Mouse (Mus musculus): ENCODE measurements around the gene Usp10.

The Usp10 gene

GRCm38 (mm10) chr8:119914161-119914560 is 4.0 kb downstream of the Usp10 start:
- ATAC-seq (ENCODE audit: insufficient number of reproducible peaks, low FRiP score, low TSS enrichment) = no peak

DNA sequence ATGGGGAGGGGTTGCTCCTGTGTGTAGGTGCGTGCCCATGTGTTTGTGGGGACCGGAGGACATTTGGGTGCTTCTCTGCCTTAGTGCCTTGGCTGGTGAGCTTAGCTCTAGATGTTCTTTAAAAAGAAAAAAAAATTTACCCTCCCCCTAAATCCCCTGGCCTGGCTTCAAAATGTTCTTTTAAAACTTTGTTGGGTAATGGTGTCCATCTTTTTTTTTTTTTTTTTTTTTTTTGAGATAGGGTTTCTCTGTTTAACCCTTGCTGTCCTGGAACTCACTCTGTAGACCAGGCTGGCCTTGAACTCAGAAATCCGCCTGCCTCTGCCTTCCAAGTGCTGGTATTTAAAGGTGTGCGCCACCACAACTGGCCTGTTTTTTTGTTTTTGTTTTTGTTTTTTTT is 5.1 kb downstream of the Usp10 start:
- no peak for ATAC-seq (ENCODE audit: insufficient number of reproducible peaks, low FRiP score, low TSS enrichment)

DNA sequence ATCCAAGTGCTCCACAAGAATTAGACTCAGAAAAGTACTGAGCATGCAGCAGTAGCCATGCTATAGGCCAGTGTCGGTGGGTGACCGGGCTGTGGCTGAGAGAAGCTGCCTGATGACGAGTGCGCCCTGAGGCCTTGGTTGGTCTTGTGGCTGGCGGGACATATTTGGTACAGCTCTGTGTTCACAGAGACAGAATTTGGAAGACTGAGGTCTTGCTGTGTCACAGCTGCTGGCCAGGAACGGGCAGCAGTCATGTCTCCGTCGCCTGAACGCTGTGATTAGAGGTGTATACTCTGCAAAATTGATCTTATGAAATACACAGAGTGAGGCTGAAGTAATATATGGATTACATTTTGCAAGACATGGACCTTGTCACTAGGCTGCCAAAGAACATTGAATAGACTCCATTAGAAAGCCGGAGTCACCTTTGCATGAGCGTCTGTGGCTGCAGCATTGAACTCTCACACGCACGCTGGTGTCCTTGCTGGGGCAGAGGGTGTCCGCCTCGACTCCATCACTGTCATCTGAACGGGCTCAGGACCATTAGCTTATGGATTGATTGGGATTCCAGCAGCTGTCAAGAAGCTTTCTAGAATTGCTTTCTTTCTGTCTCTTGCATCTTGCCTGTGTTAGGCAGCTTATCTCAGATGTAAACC is 6.2 kb downstream of the Usp10 start:
- no peak for ATAC-seq (ENCODE audit: insufficient number of reproducible peaks, low FRiP score, low TSS enrichment)

GRCm38 (mm10) chr8:119917415-119917814 is 7.3 kb downstream of the Usp10 start:
- ATAC-seq (ENCODE audit: insufficient number of reproducible peaks, low FRiP score, low TSS enrichment) = no peak

- no peak for ATAC-seq (ENCODE audit: insufficient number of reproducible peaks, low FRiP score, low TSS enrichment)
Observed at GRCm38 (mm10) chr8:119918155-119918567, 8.0 kb downstream of the Usp10 start.

- no peak for ATAC-seq (ENCODE audit: insufficient number of reproducible peaks, low FRiP score, low TSS enrichment)
Observed at GRCm38 (mm10) chr8:119923259-119923658, 13.1 kb downstream of the Usp10 start.

GRCm38 (mm10) chr8:119925428-119925827 is 15.3 kb downstream of the Usp10 start:
- ATAC-seq (ENCODE audit: insufficient number of reproducible peaks, low FRiP score, low TSS enrichment) = no peak

DNA sequence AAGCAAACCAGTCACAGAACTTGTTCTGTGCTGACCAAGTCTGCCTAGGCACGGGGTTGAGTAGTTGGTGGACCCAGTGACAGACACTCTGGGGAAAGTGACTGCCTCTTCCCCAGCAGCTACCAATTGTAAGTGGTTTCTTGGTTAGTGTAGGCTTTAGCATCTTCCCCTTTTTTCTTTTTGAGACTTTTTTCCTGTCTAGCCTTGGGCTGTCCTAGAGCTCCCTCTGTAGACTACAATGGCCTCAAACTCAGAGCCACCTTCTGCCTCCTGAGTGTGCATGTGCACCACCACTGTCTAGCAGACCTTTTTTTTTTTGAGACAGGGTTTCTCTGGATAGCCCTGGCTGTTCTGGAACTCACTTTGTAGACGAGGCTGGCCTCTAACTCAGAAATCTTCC is 16.3 kb downstream of the Usp10 start:
- no peak for ATAC-seq (ENCODE audit: insufficient number of reproducible peaks, low FRiP score, low TSS enrichment)

GRCm38 (mm10) chr8:119927422-119928092 is 17.4 kb downstream of the Usp10 start:
- peak; percentile 62; the same call in 1 of the 2 replicates for ATAC-seq (ENCODE audit: insufficient number of reproducible peaks, low FRiP score, low TSS enrichment)

DNA sequence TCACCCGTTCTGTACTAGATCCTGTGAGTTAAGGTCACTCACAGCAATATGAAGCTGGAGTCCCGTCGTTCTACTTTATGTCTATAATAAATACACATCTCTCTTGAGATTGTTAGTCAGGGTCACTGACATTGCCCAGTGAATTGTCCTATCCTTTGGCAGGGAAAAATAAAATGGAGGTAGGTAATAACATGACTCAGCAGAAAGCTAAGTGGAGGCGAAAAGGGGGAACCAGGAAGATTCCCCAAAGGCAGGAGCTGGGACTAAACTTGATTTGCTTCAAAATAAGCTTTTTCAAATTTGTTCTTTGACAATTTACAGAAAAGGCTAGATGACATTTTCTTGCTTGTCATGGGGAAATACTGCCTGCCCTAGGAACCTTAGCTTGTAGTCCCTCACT is 21.2 kb downstream of the Usp10 start:
- no peak for ATAC-seq (ENCODE audit: insufficient number of reproducible peaks, low FRiP score, low TSS enrichment)

DNA sequence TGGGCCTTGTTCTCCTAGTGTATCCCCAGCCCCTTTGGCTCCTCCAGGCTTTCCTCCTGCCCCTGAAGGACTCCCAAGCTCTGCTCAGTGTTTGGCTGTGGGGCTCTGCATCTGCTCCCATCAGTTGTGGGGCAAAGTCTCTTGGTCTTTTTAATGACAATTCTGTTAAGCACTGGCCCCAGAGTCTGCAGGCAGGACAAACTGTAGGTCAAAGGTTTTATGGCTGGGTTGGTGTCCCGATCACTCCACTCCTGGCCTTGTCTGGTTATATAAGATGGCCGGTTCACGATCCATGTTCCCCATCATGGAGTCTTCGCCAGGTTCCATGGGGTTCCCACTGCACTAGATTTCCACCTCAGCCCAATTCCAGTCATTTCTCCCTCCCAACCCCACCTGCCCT is 23.5 kb downstream of the Usp10 start:
- no peak for ATAC-seq (ENCODE audit: insufficient number of reproducible peaks, low FRiP score, low TSS enrichment)

- ATAC-seq (ENCODE audit: insufficient number of reproducible peaks, low FRiP score, low TSS enrichment) = no peak
Observed at GRCm38 (mm10) chr8:119935541-119935940, 25.4 kb downstream of the Usp10 start.

GRCm38 (mm10) chr8:119938481-119938880 is 28.3 kb downstream of the Usp10 start:
- no peak for ATAC-seq (ENCODE audit: insufficient number of reproducible peaks, low FRiP score, low TSS enrichment)

DNA sequence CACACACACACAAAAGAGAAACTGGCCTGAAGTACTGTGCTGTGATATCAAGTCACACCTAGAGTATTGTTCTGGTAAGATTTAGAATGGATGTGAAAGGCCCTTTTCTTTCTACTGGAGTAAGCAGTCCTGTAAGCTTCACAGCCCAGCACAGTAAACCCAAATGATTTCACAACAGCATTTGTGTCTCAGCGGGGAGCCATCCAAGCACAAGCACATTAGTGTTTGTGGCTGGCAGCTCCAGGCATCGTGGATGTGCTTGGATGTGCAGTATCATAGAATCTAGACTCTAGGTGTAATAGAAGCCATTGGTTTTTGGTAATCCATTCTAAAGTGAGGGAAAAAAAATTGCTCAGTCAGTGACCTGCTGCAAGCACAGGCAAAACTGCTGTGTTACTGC is 29.2 kb downstream of the Usp10 start:
- ATAC-seq (ENCODE audit: insufficient number of reproducible peaks, low FRiP score, low TSS enrichment) = no peak

GRCm38 (mm10) chr8:119941471-119941870 is 31.3 kb downstream of the Usp10 start:
- ATAC-seq (ENCODE audit: insufficient number of reproducible peaks, low FRiP score, low TSS enrichment) = peak; percentile 34; the same call in 1 of the 2 replicates

DNA sequence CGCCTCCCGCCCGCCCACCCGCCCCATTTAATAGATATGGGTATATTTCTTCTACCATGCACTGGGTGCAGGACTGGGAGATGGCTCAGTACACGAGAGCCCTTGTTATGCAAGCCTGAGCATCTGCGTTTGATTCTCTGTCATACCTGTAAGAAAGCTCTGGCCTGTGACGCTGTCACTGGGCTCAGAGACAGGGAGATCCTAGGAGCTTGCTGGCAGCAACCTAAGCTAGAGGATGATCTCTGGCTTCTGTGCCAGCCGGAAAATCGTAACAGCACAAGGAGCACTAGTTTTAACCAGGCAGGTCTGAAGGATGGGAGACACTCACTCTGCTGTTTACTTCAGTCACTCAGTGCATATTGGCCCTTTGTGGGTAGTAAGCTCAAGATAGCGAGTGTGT is 33.5 kb downstream of the Usp10 start:
- no peak for ATAC-seq (ENCODE audit: insufficient number of reproducible peaks, low FRiP score, low TSS enrichment)

DNA sequence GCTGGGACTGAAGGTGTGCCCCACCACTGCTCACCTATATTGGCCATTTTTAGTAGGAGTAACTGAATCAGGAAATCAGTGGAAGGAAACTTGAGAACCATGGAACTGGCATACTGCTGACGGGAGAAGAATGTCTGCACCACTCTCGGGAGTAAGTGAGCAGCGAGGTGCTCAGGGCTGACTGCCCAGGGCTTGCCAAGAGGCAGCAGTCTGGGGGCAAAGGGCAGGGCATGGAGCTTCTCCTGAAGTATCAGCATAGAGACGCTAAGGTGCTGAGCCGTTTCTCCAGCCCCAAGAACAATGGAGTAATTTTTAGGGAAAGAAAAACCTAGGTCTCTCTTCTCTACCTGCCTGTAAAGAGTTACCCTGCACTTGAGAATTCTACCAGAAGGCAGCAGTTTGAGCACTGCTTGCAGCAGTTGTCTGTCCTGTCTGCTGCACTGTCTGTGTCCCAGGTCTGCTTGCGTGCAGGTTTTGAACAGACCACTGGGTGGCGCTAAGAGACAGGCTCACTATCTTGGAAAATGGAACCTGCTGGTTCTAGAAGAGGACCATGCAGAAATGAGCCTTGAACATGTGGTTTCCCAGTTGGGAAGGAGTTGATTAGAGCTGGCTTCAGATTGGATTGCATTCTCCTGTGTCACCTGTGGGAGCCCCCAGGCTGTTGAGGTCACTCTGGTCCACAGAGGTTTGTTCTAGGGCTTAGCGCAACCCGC is 34.1 kb downstream of the Usp10 start:
- ATAC-seq (ENCODE audit: insufficient number of reproducible peaks, low FRiP score, low TSS enrichment) = peak; percentile 57; the same call in 1 of the 2 replicates

- no peak for ATAC-seq (ENCODE audit: insufficient number of reproducible peaks, low FRiP score, low TSS enrichment)
Observed at GRCm38 (mm10) chr8:119946326-119946865, 36.2 kb downstream of the Usp10 start.

GRCm38 (mm10) chr8:119947653-119948052 is 37.5 kb downstream of the Usp10 start:
- no peak for ATAC-seq (ENCODE audit: insufficient number of reproducible peaks, low FRiP score, low TSS enrichment)

GRCm38 (mm10) chr8:119948340-119948739 is 38.2 kb downstream of the Usp10 start:
- ATAC-seq (ENCODE audit: insufficient number of reproducible peaks, low FRiP score, low TSS enrichment) = no peak

GRCm38 (mm10) chr8:119952282-119952681 is 42.1 kb downstream of the Usp10 start:
- no peak for ATAC-seq (ENCODE audit: insufficient number of reproducible peaks, low FRiP score, low TSS enrichment)

Data from cerebellum, adult (tissue).